Mouse (Mus musculus) G1E-ER4 (cell line): ENCODE measurements around the gene Adam30. TPM values are rescaled to one million over a fixed set of nuclear protein-coding genes. Genes with fewer than 3 reads are reported as not detected.

Experiments used
- GATA1 ChIP-seq: IDR thresholded peaks from one replicate; pipeline ENCODE4 v1.8.0; 2012; ENCODE audit warnings: low read length, inconsistent platforms
- polyA plus RNA-seq: library from polyadenylated mRNA; stranded (reverse); fragments of >175 nt; gene quantifications from 2 replicates; pipeline ENCODE4 v1.2.3, GENCODE M21; 2012

The Adam30 gene
- polyA plus RNA-seq, 1 experiment = not detected

GRCm38 (mm10) chr3:98157585-98157984 is 2.8 kb upstream of the Adam30 start:
- TF ChIP-seq GATA1 = no peak

- TF ChIP-seq GATA1 = no peak
Measured at GRCm38 (mm10) chr3:98158646-98159045, 1.8 kb upstream of the Adam30 start.

DNA sequence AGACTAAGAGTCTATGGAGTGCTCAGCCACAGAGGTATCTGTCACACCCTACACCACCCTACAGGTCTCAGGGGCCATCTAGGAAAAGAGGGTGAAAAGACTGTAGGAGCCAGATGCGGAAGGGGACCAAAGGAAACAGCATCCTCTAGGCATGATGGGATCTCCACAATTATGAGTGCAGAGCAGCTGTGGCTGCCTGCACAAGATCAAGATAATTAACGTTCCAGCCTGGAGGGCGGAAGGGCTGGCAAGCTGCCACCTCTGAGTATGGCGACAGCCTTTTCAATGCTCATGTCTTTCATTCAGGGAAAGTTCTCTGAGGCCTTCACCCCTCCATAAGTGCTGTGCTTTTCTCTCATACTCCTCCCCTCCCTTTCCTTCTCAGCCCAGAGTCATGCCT is 1.1 kb upstream of the Adam30 start:
- TF ChIP-seq GATA1 = no peak

GRCm38 (mm10) chr3:98178340-98178739 is 17.9 kb downstream of the Adam30 start:
- no peak for TF ChIP-seq GATA1

GRCm38 (mm10) chr3:98180805-98181204 is 20.4 kb downstream of the Adam30 start:
- no peak for TF ChIP-seq GATA1

DNA sequence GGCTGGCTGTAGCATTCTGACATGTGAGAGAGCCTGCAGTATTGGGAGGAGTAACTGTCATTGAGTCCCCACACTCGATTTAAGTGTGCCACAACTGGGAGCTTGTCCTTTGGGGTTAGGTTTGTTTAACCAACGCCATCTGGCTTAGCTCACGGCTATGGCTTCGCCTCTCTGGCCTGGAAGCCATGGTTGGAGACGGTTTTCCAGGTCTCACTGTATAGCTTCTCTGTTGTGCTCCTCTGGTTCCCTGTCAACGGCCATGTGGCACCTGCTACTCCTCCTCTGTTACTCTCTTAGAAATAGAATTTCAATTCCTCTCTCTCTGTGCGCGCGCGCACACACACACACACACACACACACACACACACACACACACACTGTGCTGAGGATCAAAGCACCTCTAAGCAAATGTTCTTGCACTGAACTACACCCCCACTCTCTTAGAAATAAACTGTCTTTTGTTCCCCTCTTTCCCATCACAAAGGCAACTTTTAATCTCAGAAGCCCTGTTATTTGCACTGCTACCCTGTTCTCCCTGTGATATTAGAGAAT is 24.8 kb downstream of the Adam30 start:
- no peak for TF ChIP-seq GATA1

DNA sequence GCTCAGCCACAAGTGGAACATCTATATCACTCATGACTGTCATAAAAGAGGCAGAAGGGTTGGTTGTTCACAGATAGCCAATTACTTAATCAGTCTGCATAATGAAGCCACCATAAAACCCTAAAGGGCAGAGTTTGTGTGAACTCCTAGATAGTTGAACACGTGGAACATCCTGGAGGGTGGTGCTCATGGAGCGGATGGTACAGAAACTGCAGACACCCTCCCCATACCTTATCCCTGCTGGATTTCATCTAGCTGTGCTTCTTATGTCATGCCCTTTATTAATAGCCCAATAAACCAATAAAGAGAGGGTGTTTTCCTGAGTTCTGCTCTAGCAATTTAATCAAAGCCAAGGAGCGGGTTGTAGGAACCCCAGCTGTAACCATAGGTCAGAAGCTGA is 27.3 kb downstream of the Adam30 start:
- no peak for TF ChIP-seq GATA1

- no peak for TF ChIP-seq GATA1
Measured at GRCm38 (mm10) chr3:98197711-98198532, 37.5 kb downstream of the Adam30 start.

- no peak for TF ChIP-seq GATA1
Measured at GRCm38 (mm10) chr3:98199747-98200146, 39.3 kb downstream of the Adam30 start.

DNA sequence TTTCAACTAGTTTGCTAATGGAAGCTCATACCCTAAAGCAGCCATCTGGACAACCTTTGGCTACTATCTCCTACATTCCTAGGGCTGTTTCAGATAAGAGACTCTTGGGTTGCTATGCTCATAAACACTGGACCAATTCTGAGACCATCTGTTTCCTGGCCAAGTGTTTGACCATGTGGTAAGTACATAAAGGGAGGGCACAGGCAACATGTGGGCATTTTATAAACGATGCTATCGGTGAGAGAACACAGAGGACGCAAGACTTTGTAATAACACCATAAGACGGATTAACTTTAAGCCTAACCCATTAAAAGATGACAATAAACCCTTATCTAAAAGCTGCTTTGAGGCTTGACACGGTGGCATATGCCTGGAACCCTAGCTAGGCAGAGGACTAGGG is 42.9 kb downstream of the Adam30 start:
- no peak for TF ChIP-seq GATA1

- no peak for TF ChIP-seq GATA1
Measured at GRCm38 (mm10) chr3:98206977-98207376, 46.5 kb downstream of the Adam30 start.

- TF ChIP-seq GATA1 = no peak
Measured at GRCm38 (mm10) chr3:98209161-98209560, 48.7 kb downstream of the Adam30 start.

GRCm38 (mm10) chr3:98210860-98211259 is 50.4 kb downstream of the Adam30 start:
- TF ChIP-seq GATA1 = no peak

DNA sequence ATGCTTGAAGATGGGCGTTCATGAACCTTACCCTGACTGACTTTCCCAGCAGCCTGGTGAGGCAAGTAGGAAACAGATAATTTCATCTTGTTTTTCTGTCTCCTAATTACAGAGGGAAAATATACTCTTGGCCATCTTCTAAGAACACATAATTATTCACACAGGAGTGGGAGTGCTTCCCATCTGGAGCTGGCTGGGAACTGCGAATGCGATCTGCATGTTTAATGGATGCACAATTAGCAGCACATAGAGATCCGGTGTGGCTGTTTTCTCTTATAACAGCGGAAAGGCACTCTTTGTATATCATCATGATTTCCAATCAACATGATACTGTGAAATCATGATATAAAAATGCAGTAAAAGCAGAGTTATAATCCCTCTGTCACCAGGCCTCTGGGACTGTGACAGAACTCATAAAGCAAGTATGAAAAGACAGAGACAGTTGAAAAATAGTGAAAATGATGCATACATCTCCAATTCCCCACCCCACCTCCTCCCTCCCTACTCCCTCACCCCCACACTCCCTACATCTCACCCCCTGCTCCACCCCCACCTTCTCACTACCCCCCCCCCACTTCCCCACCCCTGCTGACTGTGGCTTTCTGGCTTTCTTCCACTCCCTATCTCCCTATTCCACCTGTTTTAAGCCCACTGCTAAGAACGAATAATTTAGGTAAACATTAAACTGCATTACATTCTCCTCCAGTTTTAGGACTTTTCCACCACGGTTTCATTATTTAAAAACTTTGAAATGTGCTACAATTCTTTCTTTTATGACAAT is 51.1 kb downstream of the Adam30 start:
- TF ChIP-seq GATA1 = no peak

Other genes with a start within 250 kb of the Adam30 start
- gene Notch2, start 147.1 kb upstream of the Adam30 start, polyA plus RNA-seq = not detected in 2 replicates
- gene Reg4, start 61.5 kb downstream of the Adam30 start, polyA plus RNA-seq = not detected in 2 replicates
- gene Hmgcs2, start 119.8 kb downstream of the Adam30 start, polyA plus RNA-seq = not detected in 2 replicates
- gene Phgdh, start 179.4 kb downstream of the Adam30 start, polyA plus RNA-seq = not detected in 2 replicates
- gene Zfp697, start 221.8 kb downstream of the Adam30 start, polyA plus RNA-seq = not detected in 2 replicates